Mouse (Mus musculus) mature B cell (primary cell): ENCODE results near the gene Lrrc66.

Experiments
- in situ Hi-C: fragments of 300-500 bp; cut with MboI; formaldehyde crosslinking; loops from 2 replicates; pipeline ENCODE4 v1.14.3; 2019

The Lrrc66 gene

DNA sequence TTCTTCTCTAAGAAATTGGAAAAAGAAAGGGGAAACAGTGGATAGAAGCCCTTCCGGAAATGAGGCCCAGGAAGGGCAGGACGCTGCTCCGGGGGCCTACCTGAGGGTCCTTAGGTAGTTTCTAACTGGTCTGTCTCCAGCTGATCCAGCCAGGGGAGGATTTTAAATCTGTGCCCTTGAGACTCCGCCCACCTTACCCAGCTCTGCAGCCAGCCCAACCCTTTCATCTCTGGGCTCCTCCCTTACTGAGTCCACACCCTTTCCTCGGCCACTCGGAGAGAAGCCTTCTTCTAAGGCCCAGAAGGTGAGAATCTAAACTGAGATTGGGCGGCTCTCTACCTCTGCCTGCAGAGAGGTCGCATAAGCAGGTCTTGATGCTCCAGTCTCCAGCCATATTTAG, at the start of gene Lrrc66:
Gene Lrrc66, minus strand, starts transcription at position 236 of the 400 bp plus-strand sequence.
- in situ Hi-C loops: loop anchor here (25.0 kb wide), 1 partner anchor 195 kb away; no protein-coding TSS in a partner anchor

DNA sequence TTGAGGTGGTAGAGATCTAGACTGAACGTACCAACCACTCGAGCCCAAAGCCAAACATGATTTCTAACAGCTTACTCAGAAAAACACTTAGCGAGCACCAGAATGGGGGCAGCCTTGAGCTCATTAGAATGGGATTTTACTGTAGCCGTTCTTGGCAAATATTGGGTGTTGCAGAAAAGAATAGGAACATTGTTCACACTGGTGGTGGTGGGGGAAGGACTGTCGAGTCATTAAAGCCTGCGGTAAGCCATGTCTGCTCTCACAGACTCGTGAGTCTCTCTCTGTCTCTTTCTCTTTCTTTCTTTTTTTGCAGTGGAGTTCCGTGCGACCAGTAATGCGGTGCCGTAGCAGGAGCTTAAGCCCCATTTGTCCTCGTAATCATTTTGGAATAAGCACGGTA, 44.3 kb upstream of the Lrrc66 start:
- in situ Hi-C loops: no loop called here

DNA sequence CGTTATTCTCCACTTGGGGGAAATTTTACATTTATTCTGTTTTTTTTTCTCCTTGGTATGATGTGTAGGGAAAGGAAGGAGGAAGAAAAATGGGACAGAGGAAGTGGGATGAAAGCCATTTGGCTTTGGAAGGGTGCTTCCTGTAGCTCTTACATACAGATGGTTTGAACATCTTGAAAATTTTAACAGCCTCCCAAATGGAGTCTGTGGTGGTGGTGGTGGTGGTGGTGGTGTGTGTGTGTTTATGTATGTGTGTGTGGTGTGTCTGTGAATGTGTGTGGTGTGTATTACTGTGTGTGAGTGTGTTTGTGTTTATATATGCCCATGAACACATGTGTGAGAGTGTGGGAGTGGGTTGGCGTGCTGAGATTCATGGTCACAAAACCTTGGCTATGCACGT, 43.3 kb upstream of the Lrrc66 start:
- in situ Hi-C loops: no loop called here

DNA sequence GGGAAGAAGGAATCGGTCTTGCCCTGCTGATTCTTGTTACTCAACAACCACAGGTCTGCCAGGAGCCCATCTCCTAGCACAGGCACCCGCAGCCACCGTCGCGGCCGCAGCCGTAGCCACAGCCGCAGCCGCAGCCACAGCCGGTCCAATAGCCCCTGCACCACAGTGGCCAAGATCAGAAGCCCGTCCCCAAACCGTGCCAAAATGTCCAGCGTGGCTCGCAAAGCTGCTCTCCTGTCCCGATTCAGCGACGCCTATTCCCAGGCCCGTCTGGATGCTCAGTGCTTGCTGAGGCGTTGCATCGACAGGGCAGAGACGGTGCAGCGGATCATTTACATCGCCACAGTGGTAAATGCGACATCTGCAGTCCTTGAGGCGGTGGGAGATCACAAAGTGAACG, 37.1 kb upstream of the Lrrc66 start:
- in situ Hi-C loops: no loop called here

DNA sequence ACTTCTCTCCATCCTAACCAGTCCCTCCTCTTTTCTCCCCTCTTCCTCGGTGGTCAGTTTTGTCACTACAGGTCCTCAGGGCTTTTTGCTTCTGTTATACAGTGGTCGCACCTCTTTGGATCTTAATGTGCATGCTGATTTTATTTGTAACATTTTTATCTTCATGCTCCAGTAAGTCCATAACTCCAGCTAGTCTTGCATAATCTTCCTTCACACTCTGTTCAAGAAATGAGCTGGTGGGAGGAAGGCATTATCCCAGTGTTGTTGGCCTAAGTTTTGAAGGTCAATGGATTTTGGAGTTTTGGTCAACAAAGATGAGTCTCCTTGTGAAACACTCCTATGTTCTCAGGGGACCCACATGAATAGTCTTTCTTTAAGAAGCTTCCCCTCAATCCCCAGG, 35.6 kb upstream of the Lrrc66 start:
- in situ Hi-C loops: no loop called here

DNA sequence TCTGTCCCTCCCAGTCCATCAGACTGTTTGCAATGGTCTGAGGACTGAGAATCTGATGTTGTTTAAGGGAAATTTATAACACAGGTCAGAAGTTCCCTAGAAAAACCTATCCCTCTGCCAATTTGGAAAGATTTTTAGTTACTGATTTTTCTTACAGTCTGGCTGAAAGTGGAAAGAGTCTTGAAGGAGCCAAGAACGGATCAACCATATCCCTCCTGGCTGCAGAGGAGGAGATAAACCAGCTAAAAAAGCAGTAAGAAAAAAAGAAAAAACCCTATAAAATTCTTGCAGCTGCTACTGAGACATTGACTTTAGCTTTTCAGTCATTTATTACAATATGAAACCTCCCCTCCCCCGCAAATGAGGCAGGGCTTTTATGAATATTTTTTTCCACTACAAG, 34.4 kb upstream of the Lrrc66 start:
- in situ Hi-C loops: no loop called here

DNA sequence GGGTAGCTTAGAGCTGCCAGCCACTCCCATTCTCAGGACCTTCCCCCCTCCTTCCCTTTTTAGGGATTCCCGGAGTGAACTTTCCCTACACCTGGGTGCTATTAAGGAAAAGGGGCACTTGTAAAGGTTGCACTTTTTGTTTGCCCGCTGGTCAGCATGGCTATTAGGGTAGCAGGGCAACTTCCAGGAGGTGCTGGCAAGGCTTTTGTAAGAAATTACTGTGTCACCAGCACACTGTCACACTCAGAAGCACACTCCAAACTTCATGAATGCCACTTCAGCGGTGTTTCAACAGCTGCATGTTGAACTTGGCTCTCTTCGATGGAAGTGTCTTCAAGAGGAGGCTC, 19.5 kb upstream of the Lrrc66 start:
- in situ Hi-C loops: no loop called here

DNA sequence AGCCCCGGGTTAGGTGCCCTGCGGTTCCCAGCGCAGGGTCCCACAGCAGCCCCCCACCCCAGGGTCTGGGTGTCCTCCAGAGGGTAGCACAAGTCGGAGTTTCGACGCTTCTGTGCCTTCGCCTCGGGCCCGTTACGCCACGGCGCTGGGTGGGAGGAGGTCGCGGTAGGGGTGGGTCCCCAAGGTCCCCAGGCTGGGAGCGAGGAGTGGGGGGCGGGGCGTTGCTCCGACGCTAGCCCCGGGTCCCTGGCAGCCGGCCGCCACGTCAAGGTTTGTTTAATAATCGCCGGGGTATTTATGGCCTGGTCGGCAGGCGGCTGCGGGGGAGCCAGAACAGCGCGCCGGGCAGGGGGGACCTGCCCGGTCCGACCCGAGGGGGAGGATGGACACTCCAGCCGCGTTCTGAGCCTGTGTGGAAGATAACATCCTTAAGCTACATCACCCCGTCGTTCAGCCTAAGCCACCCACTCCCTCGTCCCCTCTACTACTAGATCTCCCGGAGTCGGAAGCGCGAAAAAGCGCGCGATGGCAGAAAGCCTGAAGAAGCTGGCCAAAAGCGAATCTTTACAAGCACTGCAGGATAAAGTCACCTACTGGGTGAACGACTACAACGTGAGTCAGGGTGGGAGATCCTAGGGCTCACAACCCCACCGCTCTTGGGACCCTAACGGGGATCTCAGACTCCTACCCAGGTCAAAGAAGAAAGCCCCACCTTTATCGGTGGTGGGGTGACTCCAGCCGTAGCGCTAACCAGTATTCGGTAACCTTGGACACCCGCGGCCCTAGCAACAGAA, 18.9 kb upstream of the Lrrc66 start, which contains the start of gene Spata18:
Gene Spata18, plus strand, starts transcription at position 319 of the 794 bp plus-strand sequence.
- in situ Hi-C loops: no loop called here

DNA sequence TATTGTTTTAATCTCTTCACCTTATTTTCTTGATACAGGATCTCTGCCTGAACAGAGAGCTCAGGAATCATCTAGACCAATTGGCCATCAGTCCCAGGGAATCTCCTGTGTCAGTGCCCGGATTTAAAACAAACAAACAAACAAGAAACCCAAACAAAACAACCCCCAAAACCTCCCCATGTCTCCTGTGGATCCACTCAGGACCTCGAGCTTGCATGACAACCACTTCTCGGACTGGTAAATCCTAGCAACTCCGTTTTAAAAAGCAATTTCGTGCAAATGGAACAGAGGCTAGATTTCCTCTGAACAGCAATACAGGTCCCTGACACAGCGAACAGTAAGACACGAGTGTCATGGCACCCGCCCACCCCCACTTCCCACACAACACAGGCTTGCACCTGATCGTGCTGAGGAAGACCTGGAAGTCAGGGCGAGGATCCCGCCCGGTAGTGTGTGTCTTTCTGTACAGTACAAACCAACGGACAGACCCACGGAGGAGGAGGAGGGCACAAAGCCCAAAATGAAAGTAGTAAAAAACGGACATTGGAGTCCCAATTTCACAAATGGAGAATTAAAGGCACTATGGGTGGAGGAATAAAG, 18.1 kb upstream of the Lrrc66 start:
- in situ Hi-C loops: no loop called here

DNA sequence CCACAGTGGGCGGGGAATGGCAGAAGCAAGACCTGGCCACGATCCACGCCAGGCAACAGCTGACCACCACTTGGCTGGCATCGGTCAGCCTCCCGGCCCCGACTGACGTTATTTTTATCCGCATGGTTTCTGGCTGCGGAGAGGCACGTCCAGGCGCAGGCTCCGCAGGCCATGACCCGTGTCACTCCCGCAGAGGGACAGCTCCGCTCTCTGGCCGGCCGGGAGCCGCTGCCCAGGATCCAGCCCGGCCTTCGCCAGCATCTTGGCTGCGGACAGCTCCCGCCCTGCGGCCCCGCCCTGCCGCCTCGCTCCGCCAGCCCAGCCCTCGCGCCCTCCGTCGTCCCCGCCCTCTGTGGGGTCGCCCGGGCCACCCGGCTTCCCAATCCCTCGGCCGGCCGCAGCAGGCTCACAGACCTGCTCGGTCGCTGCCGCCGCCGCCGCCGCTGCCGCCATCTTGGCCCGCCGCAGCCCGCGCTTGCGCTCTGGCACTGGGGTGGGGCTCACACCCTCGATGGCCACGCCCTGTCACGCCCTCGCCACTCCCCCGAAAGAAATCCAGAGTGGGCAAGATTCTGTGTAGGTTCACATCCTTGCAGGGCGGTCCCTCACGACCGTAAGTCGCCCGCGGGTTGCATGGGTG, 15.1 kb upstream of the Lrrc66 start, which contains the start of gene Sgcb:
Gene Sgcb, minus strand, starts transcription at position 530 of the 640 bp plus-strand sequence.
- in situ Hi-C loops: loop anchor here (25.0 kb wide), 1 partner anchor 210 kb away; no protein-coding TSS in a partner anchor

DNA sequence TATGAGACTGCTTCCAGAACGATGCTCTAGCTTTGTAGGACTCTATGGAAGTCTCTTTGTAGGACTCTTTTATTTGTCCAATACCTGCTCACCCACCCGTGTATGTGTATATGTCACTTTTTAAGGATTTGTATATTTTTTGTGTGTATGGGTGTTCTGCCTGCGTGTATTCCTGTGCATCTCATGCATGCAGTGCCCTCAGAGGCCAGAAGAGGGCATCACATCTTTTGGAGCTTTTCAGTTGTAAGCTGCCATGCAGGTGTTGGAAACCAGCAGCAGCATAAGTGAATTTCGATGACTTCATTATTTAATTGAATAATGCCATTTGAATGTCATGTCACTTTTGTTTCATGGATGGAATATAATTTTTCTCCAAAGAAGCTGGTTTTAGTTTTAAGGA, 9.8 kb upstream of the Lrrc66 start:
- in situ Hi-C loops: loop anchor here (25.0 kb wide), 1 partner anchor 205 kb away; no protein-coding TSS in a partner anchor

DNA sequence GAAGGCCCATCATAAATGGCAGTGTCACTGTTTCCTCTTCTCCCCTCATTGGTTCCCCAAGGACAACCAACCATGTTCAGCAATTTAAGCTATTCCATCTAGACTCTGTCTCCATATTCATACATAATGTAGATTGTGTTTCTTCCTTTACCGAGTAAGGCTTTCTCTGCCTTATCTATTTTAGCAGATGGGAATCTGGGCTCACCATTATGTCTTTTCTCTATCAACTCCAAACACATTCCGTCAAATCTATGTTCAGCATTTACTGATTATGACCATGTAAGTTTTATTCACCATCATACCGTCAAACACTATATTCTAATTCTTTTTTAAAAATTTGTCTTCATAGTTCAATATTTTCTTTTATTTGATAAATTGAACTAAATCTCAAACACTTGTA, 8.7 kb upstream of the Lrrc66 start:
- in situ Hi-C loops: loop anchor here (25.0 kb wide), 1 partner anchor 204 kb away; no protein-coding TSS in a partner anchor

DNA sequence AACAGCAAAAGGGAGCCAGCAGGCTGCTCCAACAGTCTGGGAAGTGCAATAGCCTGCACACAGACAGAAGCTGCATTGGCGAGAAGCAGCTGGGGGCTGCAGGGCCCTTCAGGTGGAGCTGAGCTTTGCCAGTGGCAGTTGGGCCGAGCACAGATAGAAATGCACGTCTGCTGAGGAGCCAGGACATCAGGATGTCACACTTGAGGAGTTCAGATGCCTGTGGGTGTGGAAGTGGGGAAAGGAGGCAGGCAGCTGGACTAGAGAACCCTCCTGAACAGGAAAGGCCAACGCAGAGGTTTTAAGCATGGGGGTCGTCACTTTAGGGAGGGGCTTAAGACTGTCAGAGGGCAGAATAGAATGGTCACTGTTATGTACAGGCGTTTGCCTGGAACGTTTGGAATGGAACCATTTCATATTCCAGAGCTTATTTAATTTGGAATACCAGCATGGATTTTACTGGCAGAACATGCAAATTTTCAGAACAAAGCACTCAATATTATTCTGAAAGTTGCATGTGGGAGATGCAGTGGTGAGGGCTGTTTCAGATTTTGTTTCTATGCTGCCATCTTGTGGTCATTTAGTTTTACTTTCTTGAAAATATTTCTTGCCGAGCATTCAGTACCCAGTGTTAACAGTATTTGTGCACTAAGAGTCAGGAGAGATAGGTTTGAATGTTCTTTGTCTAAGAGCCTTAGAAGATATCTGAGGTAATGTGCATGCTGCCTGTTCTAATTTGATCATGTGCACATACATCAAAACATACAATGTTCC, 5.2 kb upstream of the Lrrc66 start:
- in situ Hi-C loops: loop anchor here (25.0 kb wide), 1 partner anchor 200 kb away; no protein-coding TSS in a partner anchor

DNA sequence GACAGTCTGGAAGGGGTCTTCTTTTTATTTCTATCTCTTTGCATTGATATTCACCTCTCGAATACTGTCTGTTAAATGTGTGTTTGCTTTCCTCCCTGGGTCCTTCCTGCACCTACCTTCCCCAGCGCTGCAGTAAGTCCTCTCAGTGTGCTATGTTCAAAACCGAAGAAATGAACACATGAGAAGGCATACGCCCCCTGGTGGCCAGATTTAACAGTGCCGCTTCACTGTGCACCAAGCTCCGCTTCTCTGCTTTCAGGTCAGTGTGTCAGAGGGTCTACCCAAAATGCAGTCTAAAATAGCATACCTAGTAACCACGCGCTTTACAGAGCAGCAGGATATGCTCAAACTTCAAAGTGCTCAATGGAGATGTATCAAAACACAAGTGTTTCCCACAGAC, 815 bp upstream of the Lrrc66 start:
- in situ Hi-C loops: loop anchor here (25.0 kb wide), 1 partner anchor 196 kb away; no protein-coding TSS in a partner anchor

DNA sequence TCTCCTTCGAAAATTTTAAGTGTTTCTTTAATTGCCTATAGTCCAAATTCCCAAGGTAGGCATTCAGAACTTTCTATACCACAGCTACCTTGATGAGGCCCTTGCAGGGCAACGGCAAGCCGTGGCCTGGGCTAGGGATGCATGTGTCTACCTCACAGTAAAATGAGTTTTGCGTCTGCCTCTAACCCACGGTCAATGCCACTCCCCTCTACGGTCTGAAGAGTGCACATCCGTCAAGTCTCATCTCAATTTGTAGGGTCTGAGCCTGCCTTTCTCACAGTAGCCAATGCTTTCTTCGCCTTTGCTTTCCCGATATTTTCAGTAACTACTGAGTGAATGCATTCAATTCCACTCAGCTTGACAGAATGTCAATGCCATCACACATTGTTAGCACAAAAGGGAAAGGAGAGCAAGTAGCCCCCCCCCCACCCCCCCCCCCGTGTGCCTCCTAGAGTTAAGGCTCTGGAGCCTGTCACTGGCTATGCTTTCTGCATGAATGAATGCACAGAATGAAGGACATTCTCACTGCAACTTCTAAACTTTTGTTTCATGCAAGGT, 1.2 kb downstream of the Lrrc66 start:
- in situ Hi-C loops: loop anchor here (25.0 kb wide), 1 partner anchor 194 kb away; no protein-coding TSS in a partner anchor

DNA sequence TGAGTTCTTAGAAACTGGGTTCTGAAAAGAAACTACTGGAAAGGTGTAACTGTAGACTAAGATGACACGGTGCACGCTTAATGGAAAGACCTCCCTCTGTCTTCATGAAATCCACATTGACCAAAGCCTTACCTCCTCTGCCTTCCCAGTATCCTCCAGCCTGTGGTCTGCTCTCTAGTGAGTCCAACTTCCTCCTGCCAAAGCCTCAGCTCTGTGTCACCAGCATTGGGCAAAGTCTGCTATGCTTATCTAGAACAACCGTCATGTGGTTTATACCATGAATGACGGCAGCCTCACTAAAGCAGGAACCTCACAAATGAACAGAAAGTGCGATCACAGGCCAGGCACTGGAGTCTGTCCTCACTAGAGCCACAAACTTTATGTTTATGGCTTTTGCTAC, 2.2 kb downstream of the Lrrc66 start:
- in situ Hi-C loops: loop anchor here (25.0 kb wide), 1 partner anchor 193 kb away; no protein-coding TSS in a partner anchor

DNA sequence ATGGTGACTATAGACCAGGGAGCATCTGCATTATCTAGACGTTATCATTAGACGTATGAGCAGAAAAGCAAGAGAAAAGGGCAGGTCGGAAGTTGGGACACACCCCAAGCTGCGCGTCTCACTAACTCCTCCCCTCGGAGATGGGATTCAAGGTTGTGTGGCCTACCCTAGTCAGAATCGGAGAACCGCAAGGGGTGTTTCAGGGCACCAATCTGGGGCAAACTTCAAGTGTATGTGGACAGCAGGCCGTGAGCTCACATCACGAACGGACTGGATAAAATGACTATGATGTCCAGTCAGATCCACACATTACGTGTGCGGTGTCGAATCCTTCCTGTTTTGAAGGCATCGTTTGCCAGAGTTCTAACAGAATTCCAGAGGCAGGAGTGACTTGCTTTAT, 4.3 kb downstream of the Lrrc66 start:
- in situ Hi-C loops: loop anchor here (25.0 kb wide), 1 partner anchor 191 kb away; no protein-coding TSS in a partner anchor

DNA sequence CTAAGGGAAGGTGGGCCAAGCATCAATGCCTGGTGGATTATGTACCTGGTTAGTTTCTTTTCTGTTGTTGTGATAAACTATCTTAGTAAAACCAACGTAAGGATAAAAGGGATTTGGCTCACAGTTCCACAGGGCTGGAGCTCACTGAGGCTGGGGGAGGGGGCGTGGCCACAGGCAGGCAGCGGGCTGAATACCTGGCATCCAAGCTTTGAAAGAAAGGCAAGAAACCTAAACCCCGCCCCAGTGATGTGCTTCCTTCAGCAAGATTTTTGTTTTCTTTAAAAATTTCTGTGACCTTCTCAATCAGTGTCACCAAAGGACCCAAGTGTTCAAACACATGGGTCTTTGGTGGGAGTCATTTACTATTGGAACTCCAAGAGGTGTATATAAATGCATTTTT, 4.8 kb downstream of the Lrrc66 start:
- in situ Hi-C loops: loop anchor here (25.0 kb wide), 1 partner anchor 190 kb away; no protein-coding TSS in a partner anchor

DNA sequence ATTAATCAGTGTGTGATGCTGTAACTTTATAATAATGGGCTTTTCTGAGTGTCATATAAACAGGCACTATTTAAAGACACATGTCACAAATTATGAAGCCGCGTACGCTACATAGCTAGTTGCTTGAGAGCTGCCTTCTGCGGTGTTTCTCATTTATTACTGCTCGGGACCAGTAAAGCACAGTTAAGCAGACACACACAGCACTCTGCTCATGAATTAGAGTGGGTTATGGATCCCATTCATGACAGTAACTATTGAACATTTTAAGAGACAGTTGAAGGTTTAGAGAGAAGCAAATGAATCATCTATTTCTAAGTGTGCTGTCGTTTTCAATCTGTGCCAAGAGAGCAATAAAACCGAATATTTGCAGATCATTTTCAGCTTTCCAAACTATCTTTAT, 5.5 kb downstream of the Lrrc66 start:
- in situ Hi-C loops: loop anchor here (25.0 kb wide), 1 partner anchor 190 kb away; no protein-coding TSS in a partner anchor

DNA sequence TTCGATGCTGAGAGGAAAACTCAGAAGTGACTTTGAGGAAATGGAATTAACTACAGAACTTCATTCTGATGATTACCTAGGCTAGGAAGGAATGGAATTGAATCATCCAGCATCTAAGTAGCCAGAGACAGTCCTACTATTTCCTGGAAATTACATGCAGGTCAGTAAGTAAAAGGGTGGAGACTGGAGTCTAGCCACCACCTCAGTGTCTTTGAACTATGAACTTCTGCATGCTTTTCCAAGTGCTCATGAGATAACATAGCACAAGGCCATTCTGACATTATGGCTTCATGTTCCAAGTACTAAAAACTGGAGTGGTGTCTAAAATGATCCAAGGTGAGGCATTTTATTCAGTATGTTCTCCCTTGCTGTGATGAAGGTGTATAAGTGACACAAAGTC, 6.8 kb downstream of the Lrrc66 start:
- in situ Hi-C loops: loop anchor here (25.0 kb wide), 1 partner anchor 188 kb away; no protein-coding TSS in a partner anchor

DNA sequence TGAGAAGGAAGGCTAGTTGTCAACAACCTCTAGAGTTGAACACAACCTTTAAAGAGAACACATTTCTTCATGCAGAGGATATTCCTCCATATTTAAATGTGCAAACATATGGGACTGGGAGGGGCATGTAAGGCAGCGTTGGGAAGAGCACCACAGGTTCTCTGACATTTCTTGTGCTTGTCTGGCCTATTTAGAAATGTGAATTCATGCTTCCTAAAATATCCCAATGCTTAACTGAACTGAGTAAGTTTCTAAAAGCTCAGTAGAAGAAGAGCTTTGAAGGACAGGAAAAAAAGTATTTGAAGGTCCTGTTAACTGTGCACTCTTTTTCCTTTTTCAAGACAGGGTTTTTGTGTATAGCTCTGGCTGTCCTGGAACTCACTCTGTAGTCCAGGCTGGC, 13.4 kb downstream of the Lrrc66 start:
- in situ Hi-C loops: no loop called here
